Mouse (Mus musculus) NIH3T3 (cell line): ENCODE measurements at regions not wholly inside any gene's neighbourhood (a gene's known extent, or its start where the extent isn't known, plus 50 kb on each side); places are given as distances from the start of the nearest gene placed in this dataset.

Experiments
- DNase-seq: peaks from one replicate; pipeline ENCODE4 v3.0.0-alpha.2; 2012; ENCODE audit warnings: low read depth

- DNase-seq, result no peak
These were observed 156.5 kb downstream of the Rplp1 start for GRCm38 (mm10) chr9:61757806-61758205.

GRCm38 (mm10) chr9:61756801-61757342 lies 157.5 kb downstream of the Rplp1 start:
- no peak for DNase-seq

GRCm38 (mm10) chr9:61756224-61756800 lies 158.0 kb downstream of the Rplp1 start:
- DNase-seq, result no peak

- DNase-seq, result no peak
These were observed 159.0 kb downstream of the Rplp1 start for GRCm38 (mm10) chr9:61755311-61755710.

GRCm38 (mm10) chr9:61753795-61754194 lies 160.5 kb downstream of the Rplp1 start:
- peak; percentile 24 for DNase-seq

- no peak for DNase-seq
These were observed 165.1 kb downstream of the Rplp1 start for GRCm38 (mm10) chr9:61749201-61749600.

GRCm38 (mm10) chr9:61748416-61748815 lies 165.9 kb downstream of the Rplp1 start:
- no peak for DNase-seq

- no peak for DNase-seq
These were observed 167.9 kb downstream of the Rplp1 start for GRCm38 (mm10) chr9:61746401-61746800.

GRCm38 (mm10) chr9:61745301-61745801 lies 169.0 kb downstream of the Rplp1 start:
- no peak for DNase-seq

- no peak for DNase-seq
These were observed 180.8 kb downstream of the Rplp1 start for GRCm38 (mm10) chr9:61733540-61733939.

- DNase-seq, result no peak
These were observed 181.6 kb downstream of the Rplp1 start for GRCm38 (mm10) chr9:61732747-61733146.

GRCm38 (mm10) chr9:61728115-61728514 lies 186.2 kb downstream of the Rplp1 start:
- DNase-seq, result no peak

GRCm38 (mm10) chr9:61727651-61728050 lies 186.7 kb downstream of the Rplp1 start:
- no peak for DNase-seq

- DNase-seq, result no peak
These were observed 190.3 kb downstream of the Rplp1 start for GRCm38 (mm10) chr9:61724070-61724469.

GRCm38 (mm10) chr9:61723021-61723581 lies 191.2 kb downstream of the Rplp1 start:
- DNase-seq, result no peak

- no peak for DNase-seq
These were observed 192.5 kb downstream of the Rplp1 start for GRCm38 (mm10) chr9:61721851-61722250.

- no peak for DNase-seq
These were observed 193.3 kb downstream of the Rplp1 start for GRCm38 (mm10) chr9:61721071-61721470.

GRCm38 (mm10) chr9:61720206-61720605 lies 194.1 kb downstream of the Rplp1 start:
- no peak for DNase-seq

- no peak for DNase-seq
These were observed 197.6 kb downstream of the Rplp1 start for GRCm38 (mm10) chr9:61716751-61717150.

- DNase-seq, result no peak
These were observed 199.9 kb downstream of the Rplp1 start for GRCm38 (mm10) chr9:61714331-61715035.

- no peak for DNase-seq
These were observed 200.5 kb downstream of the Rplp1 start for GRCm38 (mm10) chr9:61713806-61714205.

GRCm38 (mm10) chr9:61711296-61711695 lies 203.0 kb downstream of the Rplp1 start:
- no peak for DNase-seq

- no peak for DNase-seq
These were observed 206.5 kb downstream of the Rplp1 start for GRCm38 (mm10) chr9:61707875-61708274.
